Mouse (Mus musculus) embryonic stem cell, embryonic (primary cell): ENCODE measurements around the gene Tgm4.

Experiments
- CTCF ChIA-PET, 4 experiments: fragments of 300-600 bp in 2 of 4; fragments of 350-600 bp in 2 of 4; sonication (Branson Sonifier 250); formaldehyde crosslinking; loops; one replicate each; lab custom pipeline; 2022; ENCODE audit warnings: inconsistent platforms in 2 of 4; lab: Charles Lee
- POLR2A ChIA-PET, 4 experiments: fragments of 300-600 bp in 2 of 4; fragments of 350-600 bp in 2 of 4; sonication (Branson Sonifier 250); formaldehyde crosslinking; loops; one replicate each; lab custom pipeline; 2022; ENCODE audit warnings: antibody characterized with exemption in 4 of 4, inconsistent platforms in 1 of 4; lab: Charles Lee

The Tgm4 gene

GRCm38 (mm10) chr9:123034426-123034825, at the start of gene Tgm4:
Gene Tgm4 (plus strand): TSS chr9:123034726.
- ChIA-PET CTCF (no interaction called here), POLR2A (no interaction called here)

GRCm38 (mm10) chr9:122998406-122999192, 35.9 kb upstream of the Tgm4 start:
- POLR2A ChIA-PET = interaction anchor here in 2 of 4 experiments (0.9 to 1.4 kb wide), 4 partner anchors 9 to 31 kb away, joined by 3 read pairs; no protein-coding TSS in a partner anchor
- CTCF ChIA-PET = no interaction called here

GRCm38 (mm10) chr9:122999193-122999586, 35.3 kb upstream of the Tgm4 start:
- ChIA-PET POLR2A (interaction anchor here in 2 of 4 experiments (0.7 to 1.4 kb wide), 5 partner anchors 10 to 32 kb away, joined by 3 to 4 read pairs (median 3); no protein-coding TSS in a partner anchor), CTCF (no interaction called here)

GRCm38 (mm10) chr9:123004718-123005117, 29.8 kb upstream of the Tgm4 start:
- ChIA-PET CTCF (interaction anchor here in 2 of 4 experiments (0.6 to 0.7 kb wide), 2 partner anchors 11 to 13 kb away, joined by 5 to 6 read pairs; no protein-coding TSS in a partner anchor), POLR2A (interaction anchor here in 2 of 4 experiments (0.5 to 1.0 kb wide), 2 partner anchors 11 to 1624 kb away, joined by 3 read pairs; no protein-coding TSS in a partner anchor)

GRCm38 (mm10) chr9:123006071-123006470, 28.5 kb upstream of the Tgm4 start:
- POLR2A ChIA-PET = no interaction called here
- CTCF ChIA-PET = no interaction called here

- POLR2A ChIA-PET = interaction anchor here in 3 of 4 experiments (0.6 to 3.3 kb wide), 9 partner anchors 10 to 288 kb away, joined by 3 to 14 read pairs (median 3); partner anchors contain the start of genes Exosc7 (in 2 of the 3) and Zdhhc3 (in 2 of the 3)
- CTCF ChIA-PET = no interaction called here
Observed at GRCm38 (mm10) chr9:123020995-123021631, 13.4 kb upstream of the Tgm4 start, which contains the start of gene Tmem42. Gene Tmem42 (plus strand): TSS chr9:123021326.

GRCm38 (mm10) chr9:123021636-123022379, 12.7 kb upstream of the Tgm4 start:
- ChIA-PET CTCF (no interaction called here), POLR2A (interaction anchor here in 2 of 4 experiments (0.7 to 3.3 kb wide), 8 partner anchors 9 to 91 kb away, joined by 3 to 14 read pairs (median 3); partner anchors contain the start of genes Exosc7 (in 2 of the 2) and Zdhhc3 (in 2 of the 2))

- ChIA-PET CTCF (no interaction called here), POLR2A (no interaction called here)
Observed at GRCm38 (mm10) chr9:123024201-123024600, 10.3 kb upstream of the Tgm4 start.

GRCm38 (mm10) chr9:123031496-123032246, 2.9 kb upstream of the Tgm4 start:
- ChIA-PET POLR2A (interaction anchor here in 3 of 4 experiments (0.7 to 1.2 kb wide), 3 partner anchors 10 to 81 kb away, joined by 3 read pairs; partner anchors contain the start of genes Exosc7 (in 1 of the 3) and Zdhhc3 (in 1 of the 3)), CTCF (interaction anchor here in 2 of 4 experiments (0.6 to 0.7 kb wide), 2 partner anchors 20 to 628 kb away, joined by 3 to 7 read pairs; no protein-coding TSS in a partner anchor)

- POLR2A ChIA-PET = interaction anchor here in 1 of 4 experiments (0.6 kb wide), 1 partner anchor 595 kb away, joined by 3 read pairs; no protein-coding TSS in a partner anchor
- CTCF ChIA-PET = interaction anchor here in 1 of 4 experiments (0.7 kb wide), 1 partner anchor 14 kb away, joined by 4 read pairs; no protein-coding TSS in a partner anchor
Observed at GRCm38 (mm10) chr9:123047665-123048064, 13.1 kb downstream of the Tgm4 start.

GRCm38 (mm10) chr9:123058724-123059292, 24.3 kb downstream of the Tgm4 start:
- ChIA-PET POLR2A (no interaction called here), CTCF (interaction anchor here in 1 of 4 experiments (0.6 kb wide), 1 partner anchor 43 kb away, joined by 3 read pairs; no protein-coding TSS in a partner anchor)

- ChIA-PET CTCF (interaction anchor here in 1 of 4 experiments (0.6 kb wide), 1 partner anchor 147 kb away, joined by 3 read pairs; no protein-coding TSS in a partner anchor), POLR2A (no interaction called here)
Observed at GRCm38 (mm10) chr9:123060172-123060571, 25.6 kb downstream of the Tgm4 start.

GRCm38 (mm10) chr9:123079149-123079548, 44.6 kb downstream of the Tgm4 start:
- CTCF ChIA-PET = interaction anchor here in 1 of 4 experiments (0.6 kb wide), 1 partner anchor 758 kb away, joined by 4 read pairs; no protein-coding TSS in a partner anchor
- POLR2A ChIA-PET = interaction anchor here in 1 of 4 experiments (1.5 kb wide), 1 partner anchor 34 kb away, joined by 5 read pairs; the partner anchor contains the start of genes Exosc7 and Zdhhc3

- CTCF ChIA-PET = no interaction called here
- POLR2A ChIA-PET = interaction anchor here in 1 of 4 experiments (1.5 kb wide), 1 partner anchor 33 kb away, joined by 5 read pairs; the partner anchor contains the start of genes Exosc7 and Zdhhc3
Observed at GRCm38 (mm10) chr9:123080355-123080754, 45.8 kb downstream of the Tgm4 start.

GRCm38 (mm10) chr9:123080796-123081195, 46.3 kb downstream of the Tgm4 start:
- ChIA-PET POLR2A (no interaction called here), CTCF (no interaction called here)

- POLR2A ChIA-PET = interaction anchor here in 1 of 4 experiments (1.0 to 1.2 kb wide), 2 partner anchors 16 to 28 kb away, joined by 4 read pairs; partner anchors contain the start of genes Exosc7 and Zdhhc3
- CTCF ChIA-PET = no interaction called here
Observed at GRCm38 (mm10) chr9:123085373-123085772, 50.8 kb downstream of the Tgm4 start.

- CTCF ChIA-PET = no interaction called here
Observed at GRCm38 (mm10) chr9:123087558-123087957, 53.0 kb downstream of the Tgm4 start.

More at GRCm38 (mm10) chr9:123087558-123087957, 53.0 kb downstream of the Tgm4 start:
- POLR2A ChIA-PET = interaction anchor here in 3 of 4 experiments (0.7 to 1.4 kb wide), 3 partner anchors 12 to 68 kb away, joined by 3 to 5 read pairs (median 4); no protein-coding TSS in a partner anchor
